Mouse (Mus musculus) right cerebral cortex, postnatal 4 days (tissue): ENCODE results near the gene Lrrc8e.

Source experiments
- DNase-seq: peaks from one replicate; pipeline ENCODE4 v3.0.0-alpha.2; 2022

Gene Lrrc8e

GRCm38 (mm10) chr8:4258233-4258632 lies 31.6 kb downstream of the Lrrc8e start:
- DNase-seq, result peak; percentile 91

GRCm38 (mm10) chr8:4258678-4259077 lies 32.1 kb downstream of the Lrrc8e start:
- no peak for DNase-seq

DNA sequence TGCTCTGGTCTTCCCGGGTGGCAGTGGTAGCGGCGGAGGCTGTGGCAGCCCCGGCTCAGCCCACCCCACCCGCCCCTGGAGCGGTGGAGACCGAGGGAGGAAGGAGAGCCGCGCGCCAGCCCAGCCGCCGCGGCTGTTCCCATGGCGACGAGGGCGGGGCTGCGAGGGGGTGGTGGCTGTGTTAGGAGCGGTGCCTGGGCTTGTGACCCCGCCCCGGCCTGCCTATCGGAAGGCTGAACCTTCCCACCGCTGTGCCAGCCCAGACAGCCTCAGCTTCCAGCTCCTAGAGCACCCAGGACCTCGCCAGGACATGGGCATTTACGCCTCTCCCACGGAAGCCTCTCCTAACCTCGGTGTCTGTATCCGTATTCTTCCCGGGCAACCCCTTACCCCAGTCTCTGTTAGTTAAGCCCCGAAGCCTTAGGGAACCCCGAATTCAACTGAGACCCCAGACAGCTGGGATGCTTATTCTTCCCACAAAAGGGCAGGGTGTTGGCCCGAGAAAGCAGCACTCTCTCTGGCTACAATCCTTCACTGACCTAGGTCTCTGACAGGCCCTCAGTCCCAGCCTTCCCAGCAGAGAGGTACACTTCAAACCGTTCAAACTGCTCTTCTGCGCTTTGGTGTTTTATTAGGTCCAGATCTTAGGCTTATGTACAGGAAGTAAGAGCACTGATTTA lies 32.6 kb downstream of the Lrrc8e start, which contains the start of gene Ctxn1:
Ctxn1 (minus strand) TSS at position 150 of the 680 bp plus-strand sequence.
- DNase-seq, result peak; percentile 94

- DNase-seq, result no peak
Measured at GRCm38 (mm10) chr8:4259805-4260170, 33.2 kb downstream of the Lrrc8e start.

- DNase-seq, result no peak
Measured at GRCm38 (mm10) chr8:4263105-4263791, 36.6 kb downstream of the Lrrc8e start.

GRCm38 (mm10) chr8:4265160-4265914 lies 38.7 kb downstream of the Lrrc8e start:
- DNase-seq, result no peak

DNA sequence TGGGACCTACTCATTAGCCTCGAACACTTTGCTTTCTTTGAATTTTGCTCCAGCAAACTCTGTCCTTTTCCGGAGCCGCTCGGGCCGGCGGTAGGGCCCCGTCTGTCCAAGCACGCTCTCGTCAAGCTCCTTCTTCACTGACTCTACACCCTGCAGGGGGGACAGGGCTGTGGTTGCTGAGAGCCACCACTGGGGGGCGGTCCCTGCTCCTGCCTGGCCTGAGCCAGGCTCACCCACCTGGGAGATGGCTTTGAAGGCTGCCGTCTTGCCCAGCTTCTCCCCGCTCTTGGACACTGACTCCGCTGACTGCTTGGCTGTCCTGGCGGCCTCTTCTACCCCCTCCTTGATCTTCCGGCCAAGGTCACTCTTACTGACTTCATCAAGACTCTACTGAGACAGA lies 41.0 kb downstream of the Lrrc8e start:
- no peak for DNase-seq

DNA sequence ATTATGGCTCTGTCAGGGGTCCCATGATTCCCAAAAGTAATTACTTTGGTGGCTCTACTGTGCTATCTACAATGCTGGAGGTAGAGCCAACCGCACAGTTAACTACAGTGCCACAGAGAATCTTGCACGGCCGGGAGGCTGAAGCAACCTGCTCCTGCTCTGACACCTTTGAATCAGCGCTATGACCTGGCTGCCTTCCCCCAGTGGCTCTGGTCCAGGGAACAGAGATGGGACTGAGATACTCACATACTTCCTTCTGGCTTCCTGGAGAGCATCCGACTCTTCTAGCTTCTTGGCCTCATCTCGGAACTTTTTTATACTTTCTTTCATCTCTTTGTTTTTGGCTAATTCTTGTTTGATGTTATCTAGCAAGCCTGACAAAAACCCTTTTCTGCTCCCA lies 43.0 kb downstream of the Lrrc8e start:
- no peak for DNase-seq

- peak; percentile 97 for DNase-seq
Measured at GRCm38 (mm10) chr8:4275275-4276110, 48.9 kb downstream of the Lrrc8e start, which contains the start of gene Timm44. TSS of gene Timm44 (minus strand) at chr8:4275913.

DNA sequence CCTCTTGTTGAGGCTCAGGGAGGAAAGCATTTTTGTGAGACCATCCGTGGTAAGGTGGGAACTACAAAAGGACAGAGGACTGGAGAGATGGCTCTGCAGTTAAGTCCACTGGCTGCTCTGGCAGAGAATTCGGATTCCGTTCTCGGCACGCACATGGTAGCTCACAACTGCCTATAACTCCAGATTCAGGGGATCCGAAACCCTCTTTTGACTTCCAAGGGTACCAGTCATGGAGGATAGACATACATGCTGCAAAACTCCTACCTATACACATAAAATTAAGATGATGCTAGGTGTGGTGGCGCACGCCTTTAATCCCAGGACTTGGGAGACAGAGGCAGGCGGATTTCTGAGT lies 49.5 kb downstream of the Lrrc8e start:
- no peak for DNase-seq
